Mouse (Mus musculus): ENCODE measurements around the gene Eci1. TPM values are rescaled to one million over a fixed set of nuclear protein-coding genes. Genes with fewer than 3 reads are reported as not detected.
"Not testable (repeated sequence)": the region's sequence is repeated elsewhere in the genome, so short reads cannot be mapped to it uniquely, and the experiment has no call there.

The Eci1 gene
- polyA plus RNA-seq, 1 experiment, result not detected

- TF ChIP-seq POLR2A (IDR thresholded peaks at IDR 0.05; ENCODE audit: insufficient read depth, low read depth, low read length) (no peak), CTCF (IDR thresholded peaks at IDR 0.05; ENCODE audit: insufficient read depth, low read depth, low read length) (no peak)
- Histone ChIP-seq H3K27ac (ENCODE audit: insufficient read depth, low read depth, low read length) (no peak overlapping the region), H3K4me1 (ENCODE audit: control insufficient read depth, insufficient read depth, low read length) (no peaks in the 10 kb centered on the region), H3K4me3 (ENCODE audit: insufficient read depth, low read depth, low read length) (no peak overlapping the region)
- 86% methylated on average over 8 of the region's 8 CpGs for WGBS
Measured at GRCm38 (mm10) chr17:24446590-24446989, 20.1 kb downstream of the Eci1 start.

- 95% methylated on average over 6 of the region's 6 CpGs for WGBS
- Histone ChIP-seq H3K4me1 (ENCODE audit: control insufficient read depth, insufficient read depth, low read length) (no peaks in the 10 kb centered on the region), H3K27ac (ENCODE audit: insufficient read depth, low read depth, low read length) (no peak overlapping the region)
Measured at GRCm38 (mm10) chr17:24449507-24449906, 23.1 kb downstream of the Eci1 start.

GRCm38 (mm10) chr17:24451220-24451619 is 24.8 kb downstream of the Eci1 start:
- Histone ChIP-seq H3K4me1 (ENCODE audit: control insufficient read depth, insufficient read depth, low read length) (no peaks in the 10 kb centered on the region), H3K27ac (ENCODE audit: insufficient read depth, low read depth, low read length) (no peak overlapping the region), H3K4me3 (ENCODE audit: insufficient read depth, low read depth, low read length) (no peak overlapping the region)
- TF ChIP-seq CTCF (IDR thresholded peaks at IDR 0.05; ENCODE audit: insufficient read depth, low read depth, low read length) (no peak), POLR2A (IDR thresholded peaks at IDR 0.05; ENCODE audit: insufficient read depth, low read depth, low read length) (no peak)
- 96% methylated on average over 6 of the region's 6 CpGs for WGBS

More at GRCm38 (mm10) chr17:24449507-24449906, 23.1 kb downstream of the Eci1 start:
- H3K4me3 ChIP-seq (ENCODE audit: insufficient read depth, low read depth, low read length), result no peak overlapping the region
- TF ChIP-seq CTCF (IDR thresholded peaks at IDR 0.05; ENCODE audit: insufficient read depth, low read depth, low read length) (no peak), POLR2A (IDR thresholded peaks at IDR 0.05; ENCODE audit: insufficient read depth, low read depth, low read length) (no peak)

GRCm38 (mm10) chr17:24453372-24453771 is 26.9 kb downstream of the Eci1 start:
- H3K4me1 ChIP-seq (ENCODE audit: control insufficient read depth, insufficient read depth, low read length), result no peaks in the 10 kb centered on the region
- no peak for TF ChIP-seq CTCF (IDR thresholded peaks at IDR 0.05; ENCODE audit: insufficient read depth, low read depth, low read length)
- TF ChIP-seq POLR2A (IDR thresholded peaks at IDR 0.05; ENCODE audit: insufficient read depth, low read depth, low read length), result no peak
- no peak overlapping the region for H3K27ac ChIP-seq (ENCODE audit: insufficient read depth, low read depth, low read length)
- no peak overlapping the region for H3K4me3 ChIP-seq (ENCODE audit: insufficient read depth, low read depth, low read length)
- 68% methylated on average over 2 of the region's 2 CpGs for WGBS

GRCm38 (mm10) chr17:24454218-24454755 is 27.8 kb downstream of the Eci1 start:
- WGBS, result 2% methylated on average over 14 of the region's 14 CpGs
- TF ChIP-seq POLR2A (IDR thresholded peaks at IDR 0.05; ENCODE audit: insufficient read depth, low read depth, low read length) (no peak), CTCF (IDR thresholded peaks at IDR 0.05; ENCODE audit: insufficient read depth, low read depth, low read length) (no peak)
- Histone ChIP-seq H3K27ac (ENCODE audit: insufficient read depth, low read depth, low read length) (peak overlapping the region; percentile 91), H3K4me1 (ENCODE audit: control insufficient read depth, insufficient read depth, low read length) (no peaks in the 10 kb centered on the region), H3K4me3 (ENCODE audit: insufficient read depth, low read depth, low read length) (peak overlapping the region; percentile 79)

- H3K27ac ChIP-seq (ENCODE audit: insufficient read depth, low read depth, low read length), result peak overlapping the region; percentile 91
- H3K4me3 ChIP-seq (ENCODE audit: insufficient read depth, low read depth, low read length), result peak overlapping the region; percentile 79
- H3K4me1 ChIP-seq (ENCODE audit: control insufficient read depth, insufficient read depth, low read length), result no peaks in the 10 kb centered on the region
- under 1% methylated on average over 67 of the region's 67 CpGs for WGBS
- TF ChIP-seq POLR2A (IDR thresholded peaks at IDR 0.05; ENCODE audit: insufficient read depth, low read depth, low read length) (peak; percentile 85), CTCF (IDR thresholded peaks at IDR 0.05; ENCODE audit: insufficient read depth, low read depth, low read length) (no peak)
Measured at GRCm38 (mm10) chr17:24454756-24455522, 28.5 kb downstream of the Eci1 start.

GRCm38 (mm10) chr17:24455523-24456206 is 29.2 kb downstream of the Eci1 start:
- 48% methylated on average over 10 of the region's 10 CpGs for WGBS
- H3K4me3 ChIP-seq (ENCODE audit: insufficient read depth, low read depth, low read length); H3K4me1 ChIP-seq (ENCODE audit: control insufficient read depth, insufficient read depth, low read length); H3K27ac ChIP-seq (ENCODE audit: insufficient read depth, low read depth, low read length): not testable (repeated sequence)

GRCm38 (mm10) chr17:24461580-24461979 is 35.1 kb downstream of the Eci1 start:
- Histone ChIP-seq H3K4me3 (ENCODE audit: insufficient read depth, low read depth, low read length) (no peak overlapping the region), H3K27ac (ENCODE audit: insufficient read depth, low read depth, low read length) (no peak overlapping the region), H3K4me1 (ENCODE audit: control insufficient read depth, insufficient read depth, low read length) (peaks cover 2% of the 10 kb centered on the region; the same call in 1 of the 2 replicates)
- WGBS, result 76% methylated on average over 2 of the region's 2 CpGs
- TF ChIP-seq CTCF (IDR thresholded peaks at IDR 0.05; ENCODE audit: insufficient read depth, low read depth, low read length), result no peak

GRCm38 (mm10) chr17:24462932-24463331 is 36.5 kb downstream of the Eci1 start:
- WGBS, result 100% methylated on average over 1 of the region's 1 CpGs
- H3K4me1 ChIP-seq (ENCODE audit: control insufficient read depth, insufficient read depth, low read length), result peaks cover 2% of the 10 kb centered on the region; the same call in 1 of the 2 replicates
- H3K4me3 ChIP-seq (ENCODE audit: insufficient read depth, low read depth, low read length), result no peak overlapping the region
- TF ChIP-seq POLR2A (IDR thresholded peaks at IDR 0.05; ENCODE audit: insufficient read depth, low read depth, low read length), result no peak
- no peak for TF ChIP-seq CTCF (IDR thresholded peaks at IDR 0.05; ENCODE audit: insufficient read depth, low read depth, low read length)
- no peak overlapping the region for H3K27ac ChIP-seq (ENCODE audit: insufficient read depth, low read depth, low read length)
